Mouse (Mus musculus): Measurements from ENCODE around the gene Fubp3. TPM values are rescaled to one million over a fixed set of nuclear protein-coding genes. Genes with fewer than 3 reads are reported as not detected.
"Not testable (repeated sequence)": the region's sequence is repeated elsewhere in the genome, so short reads cannot be mapped to it uniquely, and the experiment has no call there.

Gene Fubp3
- 10 to 100 TPM; 13.1 to 17.0 TPM for total RNA-seq (2021)

- peak; percentile 84 for DNase-seq (ENCODE audit: low spot score)
- intact Hi-C loops (cut with DNase I) = no loop called here
These were observed at the start of gene Fubp3 for GRCm38 (mm10) chr2:31572051-31572914. Gene Fubp3, plus strand, starts transcription at chr2:31572651.

GRCm38 (mm10) chr2:31524641-31525040, 47.8 kb upstream of the Fubp3 start:
- intact Hi-C loops (cut with DNase I) = no loop called here
- DNase-seq (ENCODE audit: low spot score) = no peak

- DNase-seq (ENCODE audit: low spot score) = no peak
- intact Hi-C loops (cut with DNase I) = no loop called here
These were observed 46.7 kb upstream of the Fubp3 start for GRCm38 (mm10) chr2:31525778-31526177.

- no peak for DNase-seq (ENCODE audit: low spot score)
- intact Hi-C loops (cut with DNase I) = no loop called here
These were observed 42.2 kb upstream of the Fubp3 start for GRCm38 (mm10) chr2:31530201-31530600.

GRCm38 (mm10) chr2:31537054-31537453, 35.4 kb upstream of the Fubp3 start:
- DNase-seq (ENCODE audit: low spot score) = peak; percentile 60
- intact Hi-C loops (cut with DNase I) = no loop called here

GRCm38 (mm10) chr2:31538745-31539144, 33.7 kb upstream of the Fubp3 start:
- intact Hi-C loops (cut with DNase I) = no loop called here
- no peak for DNase-seq (ENCODE audit: low spot score)

GRCm38 (mm10) chr2:31541581-31541980, 30.9 kb upstream of the Fubp3 start:
- intact Hi-C loops (cut with DNase I) = no loop called here
- DNase-seq (ENCODE audit: low spot score) = no peak

GRCm38 (mm10) chr2:31547726-31548125, 24.7 kb upstream of the Fubp3 start:
- intact Hi-C loops (cut with DNase I) = no loop called here
- DNase-seq (ENCODE audit: low spot score) = no peak

- intact Hi-C loops (cut with DNase I) = no loop called here
- no peak for DNase-seq (ENCODE audit: low spot score)
These were observed 21.9 kb upstream of the Fubp3 start for GRCm38 (mm10) chr2:31550503-31550902.

GRCm38 (mm10) chr2:31551351-31551750, 21.1 kb upstream of the Fubp3 start:
- DNase-seq (ENCODE audit: low spot score); intact Hi-C loops (cut with DNase I): not testable (repeated sequence)

GRCm38 (mm10) chr2:31551971-31552370, 20.5 kb upstream of the Fubp3 start:
- DNase-seq (ENCODE audit: low spot score) = no peak
- intact Hi-C loops (cut with DNase I) = no loop called here

- intact Hi-C loops (cut with DNase I) = no loop called here
- no peak for DNase-seq (ENCODE audit: low spot score)
These were observed 17.8 kb upstream of the Fubp3 start for GRCm38 (mm10) chr2:31554619-31555018.

- intact Hi-C loops (cut with DNase I) = no loop called here
- no peak for DNase-seq (ENCODE audit: low spot score)
These were observed 624 bp downstream of the Fubp3 start for GRCm38 (mm10) chr2:31572915-31573635.

GRCm38 (mm10) chr2:31581617-31582016, 9.2 kb downstream of the Fubp3 start:
- intact Hi-C loops (cut with DNase I) = no loop called here
- DNase-seq (ENCODE audit: low spot score) = no peak

- no peak for DNase-seq (ENCODE audit: low spot score)
- intact Hi-C loops (cut with DNase I) = no loop called here
These were observed 19.5 kb downstream of the Fubp3 start for GRCm38 (mm10) chr2:31591799-31592484.

- intact Hi-C loops (cut with DNase I) = no loop called here
- DNase-seq (ENCODE audit: low spot score) = no peak
These were observed 35.1 kb downstream of the Fubp3 start for GRCm38 (mm10) chr2:31607555-31607954.

GRCm38 (mm10) chr2:31609859-31610261, 37.4 kb downstream of the Fubp3 start:
- DNase-seq (ENCODE audit: low spot score) = no peak
- intact Hi-C loops (cut with DNase I) = no loop called here

- intact Hi-C loops (cut with DNase I) = no loop called here
- DNase-seq (ENCODE audit: low spot score) = no peak
These were observed 38.5 kb downstream of the Fubp3 start for GRCm38 (mm10) chr2:31610922-31611321.

GRCm38 (mm10) chr2:31611400-31611799, 38.9 kb downstream of the Fubp3 start:
- DNase-seq (ENCODE audit: low spot score) = no peak
- intact Hi-C loops (cut with DNase I) = no loop called here

GRCm38 (mm10) chr2:31612627-31613026, 40.2 kb downstream of the Fubp3 start:
- intact Hi-C loops (cut with DNase I) = no loop called here
- DNase-seq (ENCODE audit: low spot score) = no peak

GRCm38 (mm10) chr2:31613781-31614180, 41.3 kb downstream of the Fubp3 start:
- DNase-seq (ENCODE audit: low spot score) = no peak
- intact Hi-C loops (cut with DNase I) = no loop called here
